In the genomic region with DNA sequence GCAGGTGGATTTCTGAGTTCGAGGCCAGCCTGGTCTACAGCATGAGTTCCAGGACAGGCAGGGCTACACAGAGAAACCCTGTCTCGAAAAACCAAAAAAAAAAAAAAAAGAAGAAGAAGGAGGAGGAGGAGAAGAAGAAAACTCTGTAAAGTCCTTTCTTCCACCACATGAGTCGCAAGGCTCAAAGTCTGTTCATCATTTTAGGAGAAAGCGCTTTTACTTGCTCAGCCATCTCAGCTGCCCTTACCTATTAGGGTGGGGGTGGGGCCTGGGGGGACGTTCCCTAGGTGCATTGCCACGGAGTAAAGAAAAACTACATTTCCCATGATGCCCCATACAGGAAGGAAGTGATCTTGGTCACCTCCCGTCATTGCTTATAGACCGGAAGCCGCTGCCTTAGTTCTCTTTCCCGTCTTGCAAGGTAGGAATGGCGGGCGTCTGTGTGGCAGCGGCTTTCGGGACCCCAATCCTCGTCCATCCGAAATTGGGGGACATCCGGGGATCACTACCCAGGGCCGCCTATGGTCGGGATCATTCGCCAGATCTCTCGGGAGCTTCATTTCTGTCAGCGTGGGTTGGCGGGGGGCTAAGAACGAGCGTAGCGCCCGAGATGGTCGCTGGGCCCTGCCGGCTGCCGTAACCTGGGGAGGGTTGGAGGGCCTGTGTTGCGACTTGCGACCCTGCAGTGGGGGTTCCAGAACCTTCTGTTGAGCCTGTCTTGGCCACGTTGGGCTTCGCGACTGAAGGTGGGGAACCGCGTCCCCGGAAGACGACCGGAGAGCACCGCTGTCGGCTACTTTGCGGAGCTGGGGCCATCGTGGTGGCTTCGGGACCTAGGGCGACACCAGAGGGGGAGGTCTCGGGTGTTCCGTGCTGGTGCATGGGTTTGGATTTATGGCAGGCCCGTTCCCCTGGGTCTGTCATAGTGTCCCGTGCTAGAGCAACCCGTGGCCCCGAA, we compare ENCODE assay signal across 8 mouse cellular contexts. TPM values are rescaled to one million over a fixed set of nuclear protein-coding genes. Genes with fewer than 3 reads are reported as not detected.
DNase-seq lines count a peak whose midpoint lies in the region; ATAC-seq lines count a peak whose summit lies in the region.

TSS of gene Rpl6 (plus strand) at position 350 of the 958 bp plus-strand sequence.

- peak within 1 kb of the TSS; percentile 98 for H3K9ac ChIP-seq in hindbrain, embryonic 14.5 days

- WGBS in hindbrain, embryonic 14.5 days: 2% methylated on average over 52 of the region's 52 CpGs

- no peaks in the 10 kb centered on the region for H3K27me3 ChIP-seq in hindbrain, embryonic 14.5 days (ENCODE audit: control insufficient read depth, insufficient read depth, low read length)

- peaks cover 39% of the 10 kb centered on the region for H3K36me3 ChIP-seq in hindbrain, embryonic 14.5 days (replicated peaks; ENCODE audit: control insufficient read depth, insufficient read depth)

- H3K4me1 ChIP-seq in hindbrain, embryonic 14.5 days (replicated peaks; ENCODE audit: control insufficient read depth, insufficient read depth, low read length): peaks cover 14% of the 10 kb centered on the region; the same call in 1 of the 2 replicates

- peak within 1 kb of the TSS; percentile 82 for H3K4me3 ChIP-seq in hindbrain, embryonic 14.5 days (replicated peaks; ENCODE audit: low read length)

- no peaks in the 10 kb centered on the region for H3K9me3 ChIP-seq in hindbrain, embryonic 14.5 days (ENCODE audit: control insufficient read depth, low read length)

- DNase-seq in T-cell, adult 2 months (ENCODE audit: low spot score): peak; percentile 82
- peak; percentile 70 to 78 for DNase-seq in cerebellum, postnatal 36 days
- DNase-seq in frontal cortex, postnatal 36 days (ENCODE audit: low spot score in 2 of 2): peak; percentile 80 to 82
- peak; percentile 89 for DNase-seq in hindbrain, embryonic 14.5 days (ENCODE audit: low spot score)
- peak; percentile 80 for DNase-seq in left cerebral cortex, adult 11 months (ENCODE audit: low spot score)
- peak; percentile 93 for DNase-seq in lung, postnatal 36 days
- peak; percentile 94 for DNase-seq in retina, postnatal 1 day
- peak; percentile 79 for DNase-seq in thymus, postnatal 4 days

- peak within 1 kb of the TSS; percentile 83 for H3K27ac ChIP-seq in hindbrain, embryonic 14.5 days

- peak; percentile 89 for ATAC-seq in hindbrain, embryonic 14.5 days (ENCODE audit: low FRiP score)

- peak within 1 kb of the TSS; percentile 83 for H3K4me2 ChIP-seq in hindbrain, embryonic 14.5 days (replicated peaks)

RNA-seq across cellular contexts. Expression of gene Rpl6, which starts in this region (rescaled TPM):
- polyA plus RNA-seq in hindbrain, embryonic 14.5 days (2014; fragmentation: Nextera tagmentation; extraction: Ambion mirVana): 377 and 422 TPM in 2 replicates

Comparison
In these comparisons a context has a peak if more than half of its experiments do, and no peak if none do; other contexts are left out.
1. Peak in every context shown above with its lines: DNase-seq, ATAC-seq, H3K4me3 ChIP-seq and H3K27ac ChIP-seq.